ENCODE assay signal across 9 mouse cellular contexts in genomic region chr7:131966023-131966915, GRCm38 (mm10). TPM values are rescaled to one million over a fixed set of nuclear protein-coding genes. Genes with fewer than 3 reads are reported as not detected.
A peak's percentile ranks its signal among the peaks of the same experiment; 100 is the strongest.
DNase-seq lines count a peak whose midpoint lies in the region; ATAC-seq lines count a peak whose summit lies in the region.
"Had no signal": no experiment of that assay in that cellular context is flagged by ENCODE, and none has a peak within 500 bp of the region (broad histone marks: within the 10 kb centered on the region; RNA-seq: fewer than 3 reads in every experiment).

Gene Gpr26 (plus strand): TSS chr7:131966460.

- intact Hi-C loops in left cerebral cortex, postnatal 36 days (cut with DNase I): loop anchor here (2.0 to 5.0 kb wide), 3 partner anchors 64 to 696 kb away; no protein-coding TSS in a partner anchor

- 0 out of 2 replicates have a peak, but pooled peaks cover 3% of the 10 kb centered on the region for H3K4me1 ChIP-seq in neural tube, embryonic 11.5 days (ENCODE audit: control insufficient read depth, insufficient read depth, low read length)

- H3K9me3 ChIP-seq in neural tube, embryonic 11.5 days (ENCODE audit: control insufficient read depth, low read length): no peaks in the 10 kb centered on the region

- H3K4me3 ChIP-seq in neural tube, embryonic 11.5 days (ENCODE audit: low read depth, low read length): peak within 1 kb of the TSS; percentile 30

- ATAC-seq in neural tube, embryonic 11.5 days (ENCODE audit: insufficient read depth, low FRiP score, low TSS enrichment): no peak

- peak within 1 kb of the TSS; percentile 60 for H3K4me2 ChIP-seq in neural tube, embryonic 11.5 days (ENCODE audit: low read depth)

- H3K27ac ChIP-seq in neural tube, embryonic 11.5 days (ENCODE audit: low read depth, low read length): no peak within 1 kb of the TSS

- no peaks in the 10 kb centered on the region for H3K36me3 ChIP-seq in neural tube, embryonic 11.5 days (ENCODE audit: control insufficient read depth, insufficient read depth, low read length)

- H3K27me3 ChIP-seq in neural tube, embryonic 11.5 days (ENCODE audit: control insufficient read depth, insufficient read depth, low read length): peaks cover 39% of the 10 kb centered on the region

- 2% methylated on average over 32 of the region's 32 CpGs for WGBS in neural tube, embryonic 11.5 days

- peak within 1 kb of the TSS; percentile 28; the same call in 1 of the 2 replicates for H3K9ac ChIP-seq in neural tube, embryonic 11.5 days (ENCODE audit: low read length)

- no peak for DNase-seq in neural tube, embryonic 11.5 days (ENCODE audit: low spot score)
- no peak for DNase-seq in neural tube, embryonic 10.5 days (ENCODE audit: extremely low spot score, low spot score)
- peak in 1 of 2 experiments; percentile 74 for DNase-seq in frontal cortex, adult 2 months (ENCODE audit: extremely low spot score in 1 of 2, low spot score in 1 of 2)
- DNase-seq in left cerebral cortex, postnatal 36 days (ENCODE audit: low spot score in 2 of 2): peak; percentile 60 to 71
- peak; percentile 62 for DNase-seq in right cerebral cortex, postnatal 25 days
- no peak for DNase-seq in thymus, postnatal 14 days
- no peak for DNase-seq in spleen, postnatal 4 days (ENCODE audit: low spot score in 2 of 2)
- DNase-seq in kidney, adult 18-20 months: no peak

RNA-seq across cellular contexts. Expression of gene Gpr26, which starts in this region (rescaled TPM):
- 0.16 and 0.25 TPM in 2 replicates for polyA plus RNA-seq in neural tube, embryonic 11.5 days (2014; fragmentation: Nextera tagmentation; extraction: Ambion mirVana)
- polyA plus RNA-seq in frontal cortex, adult 2 months (2012; rRNA removed): 38.9 and 49.3 TPM in 2 replicates
- total RNA-seq in left cerebral cortex, postnatal 36 days (2021): 100 to 1,000 TPM; 125 to 129 TPM
- polyA plus RNA-seq: lung, embryonic 16.5 days had no signal

Comparison
In these comparisons a context has a peak if more than half of its experiments do, and no peak if none do; other contexts are left out.
1. RNA of gene Gpr26 (polyA plus RNA-seq): 38.9 to 49.3 TPM in frontal cortex, adult 2 months; 0.16 to 0.25 TPM in neural tube, embryonic 11.5 days; every median in the first group is over 10 times any median in the second.
2. DNase-seq: peak in left cerebral cortex, postnatal 36 days (2 of 2) and right cerebral cortex, postnatal 25 days (single experiment); none in neural tube, embryonic 11.5 days (single experiment), neural tube, embryonic 10.5 days (single experiment), thymus, postnatal 14 days (single experiment), spleen, postnatal 4 days (0 of 2) and kidney, adult 18-20 months (single experiment).